8 mouse cellular contexts compared by ENCODE assay signal in genomic region chr8:113634161-113634560, GRCm38 (mm10). TPM values are rescaled to one million over a fixed set of nuclear protein-coding genes. Genes with fewer than 3 reads are reported as not detected.
DNase-seq lines count a peak whose midpoint lies in the region; ATAC-seq lines count a peak whose summit lies in the region.

No protein-coding gene starts in this region.

- H3K9me3 ChIP-seq in heart, embryonic 14.5 days (ENCODE audit: control insufficient read depth, low read length) = no peaks in the 10 kb centered on the region
- H3K9me3 ChIP-seq in hindbrain, embryonic 12.5 days (replicated peaks) = no peaks in the 10 kb centered on the region
- H3K9me3 ChIP-seq in midbrain, embryonic 14.5 days (ENCODE audit: control insufficient read depth, low read length) = no peaks in the 10 kb centered on the region

- 0 out of 2 replicates have a peak overlapping the region, but pooled peaks have one; percentile 16 for H3K9ac ChIP-seq in heart, embryonic 14.5 days (ENCODE audit: low read length)
- H3K9ac ChIP-seq in hindbrain, embryonic 12.5 days = no peak overlapping the region; the same call in 1 of the 2 replicates
- H3K9ac ChIP-seq in midbrain, embryonic 14.5 days (replicated peaks; ENCODE audit: low read length) = peak overlapping the region; percentile 44; the same call in 1 of the 2 replicates

- peak overlapping the region; percentile 91 for H3K4me2 ChIP-seq in heart, embryonic 14.5 days (ENCODE audit: low read length)
- peak overlapping the region; percentile 62 for H3K4me2 ChIP-seq in hindbrain, embryonic 12.5 days (replicated peaks)
- H3K4me2 ChIP-seq in midbrain, embryonic 14.5 days (ENCODE audit: low read length) = peak overlapping the region; percentile 88

- peaks cover 16% of the 10 kb centered on the region for H3K36me3 ChIP-seq in heart, embryonic 14.5 days (ENCODE audit: control insufficient read depth, insufficient read depth, low read length)
- peaks cover 14% of the 10 kb centered on the region for H3K36me3 ChIP-seq in hindbrain, embryonic 12.5 days
- H3K36me3 ChIP-seq in midbrain, embryonic 14.5 days (ENCODE audit: control insufficient read depth, insufficient read depth, low read length) = peaks cover 11% of the 10 kb centered on the region

- peak overlapping the region in 1 of 2 experiments; percentile 77; a peak in 3 of 4 replicates for H3K4me3 ChIP-seq in heart, embryonic 14.5 days (ENCODE audit: control insufficient read depth in 1 of 2, insufficient read depth in 1 of 2, low read depth in 1 of 2, low read length in 2 of 2)
- H3K4me3 ChIP-seq in brown adipose tissue, adult 24 weeks (ENCODE audit: insufficient read depth, low read depth, low read length) = peak overlapping the region; percentile 76; the same call in 1 of the 2 replicates
- H3K4me3 ChIP-seq in hindbrain, embryonic 12.5 days = peak overlapping the region; percentile 67
- H3K4me3 ChIP-seq in midbrain, embryonic 14.5 days (replicated peaks; ENCODE audit: low read depth, low read length) = peak overlapping the region; percentile 70

- H3K27me3 ChIP-seq in heart, embryonic 14.5 days (ENCODE audit: control insufficient read depth, insufficient read depth, low read length) = no peaks in the 10 kb centered on the region
- H3K27me3 ChIP-seq in hindbrain, embryonic 12.5 days = no peaks in the 10 kb centered on the region
- no peaks in the 10 kb centered on the region for H3K27me3 ChIP-seq in midbrain, embryonic 14.5 days (ENCODE audit: control insufficient read depth, insufficient read depth, low read length)

- H3K4me1 ChIP-seq in heart, embryonic 14.5 days (ENCODE audit: control insufficient read depth in 2 of 2, insufficient read depth in 2 of 2, low read length in 2 of 2) = peaks cover 2 to 13% of the 10 kb centered on the region in 2 experiments; a peak in 3 of 4 replicates
- H3K4me1 ChIP-seq in brown adipose tissue, adult 24 weeks (ENCODE audit: control insufficient read depth, insufficient read depth, insufficient read length, low read length) = peaks cover 6% of the 10 kb centered on the region; the same call in 1 of the 2 replicates
- peaks cover 13% of the 10 kb centered on the region for H3K4me1 ChIP-seq in hindbrain, embryonic 12.5 days
- H3K4me1 ChIP-seq in midbrain, embryonic 14.5 days (ENCODE audit: control insufficient read depth, insufficient read depth, low read length) = peaks cover 16% of the 10 kb centered on the region

- no peak for DNase-seq in heart, postnatal 36 days
- DNase-seq in midbrain, embryonic 14.5 days = no peak
- no peak for DNase-seq in Muller cell, postnatal 12 days (ENCODE audit: inconsistent ontology term)
- no peak for DNase-seq in frontal cortex, postnatal 36 days (ENCODE audit: low spot score in 2 of 2)
- DNase-seq in thymus, postnatal 0 days (ENCODE audit: low spot score) = no peak

- no peak for ATAC-seq in heart, embryonic 14.5 days (ENCODE audit: insufficient number of reproducible peaks, insufficient read depth, low FRiP score, low read depth)
- ATAC-seq in hindbrain, embryonic 12.5 days (ENCODE audit: low FRiP score) = no peak
- no peak for ATAC-seq in midbrain, embryonic 14.5 days (ENCODE audit: low FRiP score, low TSS enrichment)

- WGBS in heart, embryonic 14.5 days = 26% methylated on average over 12 of the region's 12 CpGs
- WGBS in hindbrain, embryonic 12.5 days = 26% methylated on average over 12 of the region's 12 CpGs
- WGBS in midbrain, embryonic 14.5 days = 30% methylated on average over 12 of the region's 12 CpGs

- H3K27ac ChIP-seq in heart, embryonic 14.5 days (replicated peaks in 1 of 2; ENCODE audit: control insufficient read depth in 1 of 2, insufficient read depth in 1 of 2, low read depth in 2 of 2, low read length in 2 of 2) = no peak overlapping the region
- H3K27ac ChIP-seq in brown adipose tissue, adult 24 weeks (replicated peaks; ENCODE audit: low read depth, low read length) = no peak overlapping the region
- H3K27ac ChIP-seq in hindbrain, embryonic 12.5 days = no peak overlapping the region; the same call in 1 of the 2 replicates
- H3K27ac ChIP-seq in midbrain, embryonic 14.5 days (replicated peaks; ENCODE audit: low read depth, low read length) = peak overlapping the region; percentile 94; the same call in 1 of the 2 replicates

- intact Hi-C loops in heart, postnatal 36 days (cut with DNase I) = loop anchor here (5.0 kb wide), 2 partner anchors 1572 to 1587 kb away; no protein-coding TSS in a partner anchor

RNA-seq across cellular contexts. Expression of gene Mon1b, which starts 1.2 kb away (rescaled TPM):
- polyA plus RNA-seq in heart, embryonic 14.5 days (2014; fragmentation: Nextera tagmentation; extraction: Ambion mirVana) = 4.5 and 5.1 TPM in 2 replicates
- total RNA-seq in heart, postnatal 36 days (2021) = 1 to 10 TPM; 5.5 to 5.7 TPM
- polyA plus RNA-seq in brown adipose tissue, adult 24 weeks (2012; ENCODE audit: insufficient read depth, insufficient read length, missing spikeins) = 6.6 TPM in 2 replicates
- polyA plus RNA-seq in hindbrain, embryonic 12.5 days (2016; fragmentation: Nextera tagmentation; extraction: Ambion mirVana) = 11.0 and 14.3 TPM in 2 replicates
- 11.5 and 13.8 TPM in 2 replicates for polyA plus RNA-seq in midbrain, embryonic 14.5 days (2014; fragmentation: Nextera tagmentation; extraction: Ambion mirVana)
- 6.2 and 7.4 TPM in 2 replicates for polyA plus RNA-seq in thymus, postnatal 0 days (2015; fragmentation: Nextera tagmentation; extraction: Ambion mirVana)

RNA-seq across cellular contexts. Expression of gene Syce1l, which starts 8.9 kb away (rescaled TPM):
- not detected in 2 replicates for polyA plus RNA-seq in heart, embryonic 14.5 days (2014; fragmentation: Nextera tagmentation; extraction: Ambion mirVana)
- total RNA-seq in heart, postnatal 36 days (2021) = not detected
- not detected in 2 replicates for polyA plus RNA-seq in brown adipose tissue, adult 24 weeks (2012; ENCODE audit: insufficient read depth, insufficient read length, missing spikeins)
- polyA plus RNA-seq in hindbrain, embryonic 12.5 days (2016; fragmentation: Nextera tagmentation; extraction: Ambion mirVana) = 0.30 TPM in 1 of 2 replicates, not detected in the other
- 0.31 TPM in 1 of 2 replicates, not detected in the other for polyA plus RNA-seq in midbrain, embryonic 14.5 days (2014; fragmentation: Nextera tagmentation; extraction: Ambion mirVana)
- polyA plus RNA-seq in thymus, postnatal 0 days (2015; fragmentation: Nextera tagmentation; extraction: Ambion mirVana) = 0.31 TPM in 1 of 2 replicates, not detected in the other
